Mouse (Mus musculus) myocyte (in vitro differentiated cells): ENCODE results near the gene Ttyh1. TPM values are rescaled to one million over a fixed set of nuclear protein-coding genes. Genes with fewer than 3 reads are reported as not detected.

Source experiments
- H3K27me3 ChIP-seq: one replicate; pipeline ENCODE4 v1.6.1; 2011; ENCODE audit not compliant: control insufficient read depth, insufficient read depth, insufficient read length
- H3K36me3 ChIP-seq: one replicate; pipeline ENCODE4 v1.6.1; 2011; ENCODE audit not compliant: control insufficient read depth, insufficient read depth
- H3K4me2 ChIP-seq: one replicate; pipeline ENCODE4 v1.6.1; 2011; ENCODE audit warnings: low read depth, control low read depth
- H3K4me3 ChIP-seq: one replicate; pipeline ENCODE4 v1.5.1; 2011; ENCODE audit warnings: mild to moderate bottlenecking, control low read depth, moderate library complexity
- H3K79me2 ChIP-seq: one replicate; pipeline ENCODE4 v1.6.1; 2011; ENCODE audit not compliant: control insufficient read depth, insufficient read depth
- H3ac ChIP-seq: one replicate; pipeline ENCODE4 v1.6.1; 2011; ENCODE audit not compliant: control insufficient read depth, insufficient read length
- CEBPB ChIP-seq: IDR thresholded peaks from 2 replicates; pipeline ENCODE4 v1.6.1; 2011; ENCODE audit warnings: mild to moderate bottlenecking, moderate library complexity; ENCODE audit not compliant: poor library complexity, insufficient read depth, severe bottlenecking
- E2F4 ChIP-seq: IDR thresholded peaks from one replicate; pipeline ENCODE4 v1.6.1; 2011; ENCODE audit warnings: mild to moderate bottlenecking, control low read depth, moderate library complexity; ENCODE audit not compliant: insufficient read depth
- MAX ChIP-seq: IDR thresholded peaks from one replicate; pipeline ENCODE4 v1.6.1; 2011; ENCODE audit warnings: low read depth, mild to moderate bottlenecking, control low read depth
- MYOD1 ChIP-seq, 3 experiments: IDR thresholded peaks; one replicate each; pipeline ENCODE4 v1.6.1; 2011; ENCODE audit warnings: control low read depth in 2 of 3, low read depth in 2 of 3, mild to moderate bottlenecking in 2 of 3, moderate library complexity in 1 of 3; ENCODE audit not compliant: insufficient read length in 2 of 3, control insufficient read depth in 1 of 3
- MYOG ChIP-seq, 3 experiments: IDR thresholded peaks; one replicate each; pipeline ENCODE4 v1.6.1; 2011; ENCODE audit warnings: control low read depth in 2 of 3, low read depth in 2 of 3, mild to moderate bottlenecking in 2 of 3; ENCODE audit not compliant: insufficient read length in 2 of 3, control insufficient read depth in 1 of 3, insufficient read depth in 1 of 3
- POLR2A ChIP-seq: IDR thresholded peaks from one replicate; pipeline ENCODE4 v1.6.1; 2011; ENCODE audit warnings: low read depth, mild to moderate bottlenecking, control low read depth, moderate library complexity; ENCODE audit not compliant: insufficient read length
- POLR2AphosphoS2 ChIP-seq: IDR thresholded peaks from one replicate; pipeline ENCODE4 v1.6.1; 2011; ENCODE audit warnings: low read depth, control low read depth; ENCODE audit not compliant: insufficient read length
- REST ChIP-seq: IDR thresholded peaks from one replicate; pipeline ENCODE4 v1.6.1; 2011; ENCODE audit warnings: mild to moderate bottlenecking, control low read depth, moderate library complexity; ENCODE audit not compliant: insufficient read depth, insufficient read length
- SRF ChIP-seq: IDR thresholded peaks from one replicate; pipeline ENCODE4 v1.6.1; 2011; ENCODE audit warnings: low read depth; ENCODE audit not compliant: control insufficient read depth, insufficient read length
- TCF12 ChIP-seq: IDR thresholded peaks from one replicate; pipeline ENCODE4 v1.6.1; 2011; ENCODE audit warnings: mild to moderate bottlenecking, control low read depth; ENCODE audit not compliant: poor library complexity, insufficient read depth, severe bottlenecking
- TCF3 ChIP-seq: IDR thresholded peaks from one replicate; pipeline ENCODE4 v1.6.1; 2011; ENCODE audit warnings: low read depth, control low read depth; ENCODE audit not compliant: insufficient read length
- USF1 ChIP-seq: IDR thresholded peaks from one replicate; pipeline ENCODE4 v1.6.1; 2011; ENCODE audit warnings: low read depth, mild to moderate bottlenecking, control low read depth, moderate library complexity
- polyA plus RNA-seq: library from polyadenylated mRNA; unstranded; fragments of >200 nt; fragmentation: generic; extraction: Trizol; gene quantifications from one replicate; pipeline ENCODE4 v1.2.1, GENCODE M21; 2012; ENCODE audit warnings: missing spikeins

Gene Ttyh1
- 0.10 TPM for polyA plus RNA-seq

DNA sequence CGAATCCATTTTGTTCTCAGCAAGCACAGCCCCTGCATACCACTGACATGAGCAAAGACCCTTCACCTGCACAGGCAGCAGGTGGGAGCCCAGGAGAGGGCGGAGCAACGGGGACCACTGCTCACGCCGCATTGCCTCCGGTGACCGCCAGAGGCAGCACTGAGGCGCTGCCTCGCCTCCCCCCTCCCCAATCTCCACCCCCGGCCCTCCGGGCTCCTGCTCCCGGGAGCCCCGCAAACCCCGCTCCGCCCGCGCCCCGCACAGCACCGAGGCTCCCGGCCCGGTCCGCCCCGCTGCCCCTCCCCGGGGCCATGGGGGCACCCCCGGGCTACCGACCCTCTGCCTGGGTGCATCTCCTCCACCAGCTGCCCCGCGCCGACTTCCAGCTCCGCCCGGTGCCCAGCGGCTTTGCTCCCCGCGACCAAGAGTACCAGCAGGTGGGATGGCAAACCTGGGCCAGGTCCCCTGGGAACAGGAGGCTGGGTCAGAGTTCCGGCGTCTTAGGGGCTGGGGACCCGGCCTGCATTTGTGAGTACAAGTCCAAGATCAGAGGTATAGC is at the start of gene Ttyh1:
Gene Ttyh1, plus strand, starts transcription at position 65 of the 559 bp plus-strand sequence.
- Histone ChIP-seq H3K4me3 (no peak within 1 kb of the TSS), H3K36me3 (no peaks in the 10 kb centered on the region), H3ac (no peak within 1 kb of the TSS), H3K4me2 (no peak within 1 kb of the TSS), H3K79me2 (no peaks in the 10 kb centered on the region), H3K27me3 (peaks cover 24% of the 10 kb centered on the region)
- TF ChIP-seq CEBPB: no peak

- Histone ChIP-seq H3K4me3 (no peak overlapping the region), H3K4me2 (no peak overlapping the region), H3K27me3 (no peaks in the 10 kb centered on the region), H3K36me3 (no peaks in the 10 kb centered on the region), H3K79me2 (no peaks in the 10 kb centered on the region), H3ac (no peak overlapping the region)
- TF ChIP-seq TCF12 (no peak), SRF (no peak), MAX (no peak), USF1 (no peak), POLR2A (no peak), MYOG (IDR thresholded peaks at IDR 0.05; ENCODE audit: control insufficient read depth in 1 of 3, insufficient read depth in 1 of 3, insufficient read length in 2 of 3, low read depth in 2 of 3) (no peak), TCF3 (no peak), E2F4 (no peak), MYOD1 (IDR thresholded peaks at IDR 0.05; ENCODE audit: control insufficient read depth in 1 of 3, insufficient read length in 2 of 3, low read depth in 2 of 3) (no peak), REST (no peak), CEBPB (no peak), POLR2AphosphoS2 (no peak)
Measured at GRCm38 (mm10) chr7:4071066-4071465, 48.1 kb upstream of the Ttyh1 start.

DNA sequence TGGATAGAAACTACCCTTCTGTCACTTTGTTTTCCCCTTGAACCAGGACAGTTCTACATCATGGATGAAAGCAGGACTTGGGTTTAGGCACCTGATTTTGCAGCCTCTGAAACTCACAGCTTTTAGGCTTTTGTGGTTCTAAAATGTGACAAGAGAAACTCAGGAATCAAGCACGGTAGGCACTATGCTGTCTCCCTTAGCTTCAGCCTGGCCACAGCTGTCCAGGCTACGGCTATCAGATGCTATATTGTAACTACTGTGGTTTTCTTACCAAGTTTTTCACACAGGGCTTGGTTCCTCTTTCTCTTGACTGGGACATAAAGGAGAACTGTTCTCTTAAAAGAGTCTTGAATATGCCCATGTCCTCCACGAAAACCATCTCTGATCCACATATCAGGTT is 46.1 kb upstream of the Ttyh1 start:
- no peak overlapping the region for H3K4me2 ChIP-seq
- no peaks in the 10 kb centered on the region for H3K79me2 ChIP-seq
- H3K27me3 ChIP-seq: no peaks in the 10 kb centered on the region
- H3K4me3 ChIP-seq: no peak overlapping the region
- H3K36me3 ChIP-seq: no peaks in the 10 kb centered on the region
- no peak for TF ChIP-seq MYOD1 (IDR thresholded peaks at IDR 0.05; ENCODE audit: control insufficient read depth in 1 of 3, insufficient read length in 2 of 3, low read depth in 2 of 3)
- no peak for TF ChIP-seq MYOG (IDR thresholded peaks at IDR 0.05; ENCODE audit: control insufficient read depth in 1 of 3, insufficient read depth in 1 of 3, insufficient read length in 2 of 3, low read depth in 2 of 3)
- TF ChIP-seq MAX: no peak
- TF ChIP-seq SRF: no peak
- no peak for TF ChIP-seq POLR2A
- TF ChIP-seq CEBPB: no peak
- TF ChIP-seq REST: no peak
- no peak for TF ChIP-seq USF1
- TF ChIP-seq TCF12: no peak
- no peak for TF ChIP-seq POLR2AphosphoS2
- no peak for TF ChIP-seq TCF3
- no peak overlapping the region for H3ac ChIP-seq

- H3K27me3 ChIP-seq: no peaks in the 10 kb centered on the region
- H3K36me3 ChIP-seq: no peaks in the 10 kb centered on the region
- H3K4me2 ChIP-seq: no peak overlapping the region
- no peak for TF ChIP-seq TCF3
- TF ChIP-seq USF1: no peak
- no peak for TF ChIP-seq TCF12
- no peak for TF ChIP-seq CEBPB
- TF ChIP-seq POLR2A: no peak
- no peak for TF ChIP-seq MAX
- TF ChIP-seq POLR2AphosphoS2: no peak
- TF ChIP-seq MYOG (IDR thresholded peaks at IDR 0.05; ENCODE audit: control insufficient read depth in 1 of 3, insufficient read depth in 1 of 3, insufficient read length in 2 of 3, low read depth in 2 of 3): no peak
- no peak for TF ChIP-seq MYOD1 (IDR thresholded peaks at IDR 0.05; ENCODE audit: control insufficient read depth in 1 of 3, insufficient read length in 2 of 3, low read depth in 2 of 3)
- TF ChIP-seq E2F4: no peak
- no peak for TF ChIP-seq REST
- TF ChIP-seq SRF: no peak
- no peaks in the 10 kb centered on the region for H3K79me2 ChIP-seq
- no peak overlapping the region for H3ac ChIP-seq
- no peak overlapping the region for H3K4me3 ChIP-seq
Measured at GRCm38 (mm10) chr7:4079511-4079910, 39.7 kb upstream of the Ttyh1 start.

DNA sequence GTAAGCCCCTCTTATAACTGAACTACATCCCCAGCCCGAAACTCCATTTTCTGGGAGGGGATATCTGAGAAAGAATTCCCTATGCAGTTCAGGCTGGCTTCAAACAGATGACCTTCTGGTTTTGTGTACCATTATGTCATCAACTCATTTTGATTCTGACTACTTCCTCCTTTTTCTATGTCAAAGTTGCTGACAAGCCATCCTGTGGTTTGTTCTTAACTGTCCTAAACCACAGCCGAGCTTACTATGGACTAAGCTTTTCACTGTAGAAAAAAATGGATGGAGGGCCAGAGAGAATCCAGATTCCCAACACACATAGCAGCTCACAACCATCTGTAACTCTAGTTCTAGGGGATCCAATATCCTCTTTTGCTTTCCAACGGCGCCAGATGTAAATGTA is 38.7 kb upstream of the Ttyh1 start:
- Histone ChIP-seq H3K36me3 (no peaks in the 10 kb centered on the region), H3K27me3 (no peaks in the 10 kb centered on the region), H3K4me2 (no peak overlapping the region), H3K4me3 (no peak overlapping the region), H3K79me2 (no peaks in the 10 kb centered on the region), H3ac (no peak overlapping the region)
- no peak for TF ChIP-seq POLR2AphosphoS2
- no peak for TF ChIP-seq MYOD1 (IDR thresholded peaks at IDR 0.05; ENCODE audit: control insufficient read depth in 1 of 3, insufficient read length in 2 of 3, low read depth in 2 of 3)
- TF ChIP-seq TCF3: no peak
